Mouse (Mus musculus): ENCODE data around the gene Smg9. TPM values are rescaled to one million over a fixed set of nuclear protein-coding genes. Genes with fewer than 3 reads are reported as not detected.
A peak's percentile ranks its signal among the peaks of the same experiment; 100 is the strongest.

Gene Smg9
- polyA plus RNA-seq, 1 experiment = 89.3 TPM

DNA sequence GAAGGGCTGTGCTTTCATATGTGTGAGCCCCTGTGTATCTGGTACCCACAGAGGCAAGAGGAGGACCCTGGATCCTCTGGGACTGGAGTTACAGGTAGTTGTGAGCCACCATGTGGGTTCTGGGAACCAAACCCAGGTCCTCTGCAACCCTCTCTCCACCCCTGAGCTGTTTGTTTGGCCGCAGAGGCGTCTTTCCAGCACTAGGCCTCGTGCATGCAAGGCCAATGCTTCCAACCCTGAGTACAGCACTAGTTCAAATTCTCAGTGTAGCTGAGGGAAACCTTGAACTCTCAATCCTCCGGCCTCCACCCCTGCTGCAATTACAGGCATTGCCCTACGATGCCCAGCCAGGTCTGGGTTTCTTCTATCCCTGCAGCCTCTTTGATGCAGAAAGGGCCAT is 29.3 kb downstream of the Smg9 start:
- peak in 1 of 2 experiments; percentile 35 for DNase-seq
- H3K4me1 ChIP-seq (ENCODE audit: control insufficient read depth, insufficient read depth, low read length) = peaks cover 71% of the 10 kb centered on the region
- no peaks in the 10 kb centered on the region for H3K27me3 ChIP-seq (ENCODE audit: control insufficient read depth, insufficient read depth, low read length)
- H3K4me3 ChIP-seq (replicated peaks; ENCODE audit: insufficient read depth, low read depth, low read length) = no peak overlapping the region
- H3K27ac ChIP-seq (ENCODE audit: insufficient read depth, low read length) = peak overlapping the region; percentile 52; the same call in 1 of the 2 replicates
- TF ChIP-seq CTCF (IDR thresholded peaks at IDR 0.05; ENCODE audit: borderline replicate concordance, insufficient read depth, low read depth, low read length) = no peak
- no peak for TF ChIP-seq POLR2A (IDR thresholded peaks at IDR 0.05; ENCODE audit: borderline replicate concordance, insufficient read depth, low read length)
- WGBS = 78% methylated on average over 5 of the region's 5 CpGs

DNA sequence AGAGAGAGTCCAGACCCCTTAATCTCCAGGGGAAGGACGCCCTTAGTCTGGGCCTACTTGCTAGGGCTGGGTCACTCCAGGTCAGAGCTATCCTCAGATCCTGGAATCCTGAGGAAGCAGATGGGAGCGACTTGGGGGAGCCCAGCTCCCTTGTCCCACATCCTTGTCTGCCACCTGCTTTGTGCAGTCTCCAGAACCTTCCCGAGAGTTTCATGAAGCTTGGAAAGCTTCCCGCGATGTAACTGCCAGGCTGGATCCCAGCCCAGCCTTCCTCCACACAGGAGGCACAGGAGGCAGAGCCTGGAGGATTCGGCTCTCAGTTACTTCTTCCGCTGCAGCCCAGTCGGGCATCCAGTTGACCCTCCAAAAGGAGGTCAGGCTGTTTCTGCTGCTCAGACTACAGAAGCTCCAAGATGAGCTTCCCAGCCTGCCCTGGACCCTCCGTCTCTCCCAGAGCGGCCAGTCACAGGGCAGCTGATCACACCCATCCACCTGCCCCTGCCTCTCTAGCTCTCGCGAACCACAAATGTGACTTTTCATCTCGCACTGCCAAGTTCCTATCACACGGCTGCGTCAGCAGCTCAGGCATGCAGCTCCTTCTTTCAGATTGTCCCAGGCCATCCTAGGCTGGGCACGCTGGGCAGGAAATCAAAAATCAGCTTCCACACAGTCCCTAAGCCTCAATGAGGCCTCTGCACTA is 30.1 kb downstream of the Smg9 start:
- peak; percentile 96 to 99 for DNase-seq
- WGBS = 2% methylated on average over 16 of the region's 16 CpGs
- peaks cover 66% of the 10 kb centered on the region for H3K4me1 ChIP-seq (ENCODE audit: control insufficient read depth, insufficient read depth, low read length)
- no peak overlapping the region for H3K4me3 ChIP-seq (replicated peaks; ENCODE audit: insufficient read depth, low read depth, low read length)
- peak overlapping the region; percentile 79 for H3K27ac ChIP-seq (ENCODE audit: insufficient read depth, low read length)
- no peaks in the 10 kb centered on the region for H3K27me3 ChIP-seq (ENCODE audit: control insufficient read depth, insufficient read depth, low read length)
- TF ChIP-seq POLR2A (IDR thresholded peaks at IDR 0.05; ENCODE audit: borderline replicate concordance, insufficient read depth, low read length) = peak; percentile 24; the same call in 1 of the 2 replicates
- TF ChIP-seq CTCF (IDR thresholded peaks at IDR 0.05; ENCODE audit: borderline replicate concordance, insufficient read depth, low read depth, low read length) = no peak

DNA sequence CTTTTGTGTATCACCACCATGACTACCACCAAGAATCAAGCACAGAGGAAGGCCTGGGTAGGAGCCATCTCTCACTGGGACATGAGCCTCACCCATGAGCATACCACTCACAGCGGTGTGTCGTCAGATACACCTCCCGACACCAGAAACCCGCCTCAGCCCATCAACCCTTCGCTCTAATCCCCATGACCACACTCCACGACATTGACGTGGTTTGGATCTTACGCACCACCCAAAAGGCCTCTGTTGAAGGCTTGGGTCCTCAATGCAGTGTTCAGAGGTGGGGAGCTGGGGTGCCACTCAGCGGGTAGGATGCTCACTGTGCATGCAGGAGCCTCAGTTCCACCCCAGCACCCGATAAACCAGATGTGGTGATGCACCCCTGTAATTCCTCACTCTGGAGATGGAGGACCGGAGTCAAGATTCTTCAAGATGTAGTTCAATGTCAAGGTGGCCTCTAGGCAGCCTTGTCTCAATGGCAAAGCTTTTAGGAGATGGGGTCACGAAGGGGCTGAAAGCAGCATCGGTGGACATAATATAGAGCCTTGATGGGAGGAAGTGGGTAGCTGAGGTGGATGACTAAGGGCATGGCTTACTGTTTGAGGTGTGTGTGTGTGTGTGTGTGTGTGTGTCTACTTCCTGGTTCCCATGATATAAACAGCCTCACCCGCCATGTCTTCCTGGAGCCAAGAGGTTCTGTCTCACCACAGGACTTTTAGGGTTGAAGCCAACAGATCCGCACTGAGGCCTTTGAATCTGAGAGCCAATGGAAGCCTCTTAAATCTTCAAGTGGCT is 31.3 kb downstream of the Smg9 start:
- WGBS = 83% methylated on average over 15 of the region's 15 CpGs
- no peak overlapping the region for H3K4me3 ChIP-seq (replicated peaks; ENCODE audit: insufficient read depth, low read depth, low read length)
- peak overlapping the region; percentile 79 for H3K27ac ChIP-seq (ENCODE audit: insufficient read depth, low read length)
- H3K4me1 ChIP-seq (ENCODE audit: control insufficient read depth, insufficient read depth, low read length) = peaks cover 56% of the 10 kb centered on the region
- TF ChIP-seq CTCF (IDR thresholded peaks at IDR 0.05; ENCODE audit: borderline replicate concordance, insufficient read depth, low read depth, low read length) (no peak), POLR2A (IDR thresholded peaks at IDR 0.05; ENCODE audit: borderline replicate concordance, insufficient read depth, low read length) (no peak)
- DNase-seq = no peak
- no peaks in the 10 kb centered on the region for H3K27me3 ChIP-seq (ENCODE audit: control insufficient read depth, insufficient read depth, low read length)

DNA sequence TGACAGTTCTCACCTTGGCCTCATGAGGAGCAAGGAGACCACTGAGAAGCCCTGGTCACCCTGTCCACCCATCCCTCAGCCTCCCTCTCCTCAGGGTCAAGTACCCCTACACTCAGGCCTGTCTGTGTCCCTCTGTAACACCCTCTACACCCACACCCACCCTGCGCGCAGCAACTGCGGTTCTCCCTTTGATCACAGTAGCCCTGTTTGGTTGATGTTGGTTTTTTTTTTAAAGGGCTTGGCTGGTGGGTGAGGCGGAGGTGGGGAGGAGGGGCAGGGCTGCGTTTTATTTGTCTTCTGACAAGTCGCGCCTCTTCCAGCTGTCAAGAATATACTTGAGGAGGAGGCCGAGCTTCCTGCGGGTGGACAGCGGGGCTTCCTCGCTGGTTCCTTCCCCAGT is 32.3 kb downstream of the Smg9 start:
- Histone ChIP-seq H3K4me3 (replicated peaks; ENCODE audit: insufficient read depth, low read depth, low read length) (no peak overlapping the region), H3K4me1 (ENCODE audit: control insufficient read depth, insufficient read depth, low read length) (peaks cover 61% of the 10 kb centered on the region), H3K27ac (ENCODE audit: insufficient read depth, low read length) (peak overlapping the region; percentile 9; the same call in 1 of the 2 replicates), H3K27me3 (ENCODE audit: control insufficient read depth, insufficient read depth, low read length) (no peaks in the 10 kb centered on the region)
- DNase-seq = no peak
- TF ChIP-seq POLR2A (IDR thresholded peaks at IDR 0.05; ENCODE audit: borderline replicate concordance, insufficient read depth, low read length) (no peak), CTCF (IDR thresholded peaks at IDR 0.05; ENCODE audit: borderline replicate concordance, insufficient read depth, low read depth, low read length) (no peak)
- WGBS = 81% methylated on average over 11 of the region's 11 CpGs

DNA sequence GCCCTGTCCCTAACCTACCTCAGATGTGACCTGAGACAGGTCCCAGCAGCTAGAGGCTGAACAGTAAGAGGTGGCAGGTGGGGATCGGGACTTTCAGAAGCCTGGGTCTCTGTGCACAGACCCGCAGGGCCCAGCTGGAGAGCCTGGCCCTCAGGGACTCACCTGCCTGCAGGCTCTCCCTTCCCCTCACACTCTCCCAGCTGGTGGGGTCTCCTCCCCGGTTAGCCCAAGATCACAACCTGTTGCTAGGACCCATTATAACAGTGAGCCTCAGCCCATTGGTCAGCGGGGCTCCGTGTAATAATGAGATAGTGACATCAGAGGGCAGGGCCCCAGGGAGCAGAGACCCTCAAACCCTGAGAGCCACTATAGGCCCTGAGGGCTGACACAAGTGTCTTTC is 35.9 kb downstream of the Smg9 start:
- Histone ChIP-seq H3K27ac (ENCODE audit: insufficient read depth, low read length) (no peak overlapping the region), H3K27me3 (ENCODE audit: control insufficient read depth, insufficient read depth, low read length) (no peaks in the 10 kb centered on the region), H3K4me1 (ENCODE audit: control insufficient read depth, insufficient read depth, low read length) (peaks cover 60% of the 10 kb centered on the region), H3K4me3 (replicated peaks; ENCODE audit: insufficient read depth, low read depth, low read length) (no peak overlapping the region)
- DNase-seq = no peak
- no peak for TF ChIP-seq POLR2A (IDR thresholded peaks at IDR 0.05; ENCODE audit: borderline replicate concordance, insufficient read depth, low read length)
- TF ChIP-seq CTCF (IDR thresholded peaks at IDR 0.05; ENCODE audit: borderline replicate concordance, insufficient read depth, low read depth, low read length) = no peak
- WGBS = 84% methylated on average over 5 of the region's 5 CpGs

DNA sequence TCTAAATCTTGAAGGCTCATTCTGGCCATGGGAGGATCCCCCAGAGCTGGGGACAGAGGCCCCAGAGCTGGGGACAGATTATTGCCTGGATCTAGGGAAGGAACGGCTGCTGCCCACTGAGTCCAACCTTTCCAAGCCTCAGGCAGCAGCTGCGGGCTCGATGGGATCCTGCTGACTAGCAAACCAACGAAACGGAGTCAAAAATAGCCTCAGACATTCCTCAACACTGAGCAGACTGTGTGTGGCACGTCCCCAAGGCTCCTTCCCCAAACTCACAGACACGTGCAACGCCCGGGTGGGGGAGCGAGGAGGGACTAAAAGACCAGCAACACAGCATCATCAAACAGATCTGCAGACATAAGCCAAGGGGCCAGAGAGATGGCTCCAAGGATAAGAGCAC is 38.6 kb downstream of the Smg9 start:
- H3K27ac ChIP-seq (ENCODE audit: insufficient read depth, low read length) = peak overlapping the region; percentile 8
- TF ChIP-seq CTCF (IDR thresholded peaks at IDR 0.05; ENCODE audit: borderline replicate concordance, insufficient read depth, low read depth, low read length) = no peak
- TF ChIP-seq POLR2A (IDR thresholded peaks at IDR 0.05; ENCODE audit: borderline replicate concordance, insufficient read depth, low read length) = no peak
- peaks cover 33% of the 10 kb centered on the region for H3K4me1 ChIP-seq (ENCODE audit: control insufficient read depth, insufficient read depth, low read length)
- H3K27me3 ChIP-seq (ENCODE audit: control insufficient read depth, insufficient read depth, low read length) = no peaks in the 10 kb centered on the region
- H3K4me3 ChIP-seq (replicated peaks; ENCODE audit: insufficient read depth, low read depth, low read length) = no peak overlapping the region
- WGBS = 12% methylated on average over 10 of the region's 10 CpGs
- DNase-seq = peak; percentile 58 to 66

DNA sequence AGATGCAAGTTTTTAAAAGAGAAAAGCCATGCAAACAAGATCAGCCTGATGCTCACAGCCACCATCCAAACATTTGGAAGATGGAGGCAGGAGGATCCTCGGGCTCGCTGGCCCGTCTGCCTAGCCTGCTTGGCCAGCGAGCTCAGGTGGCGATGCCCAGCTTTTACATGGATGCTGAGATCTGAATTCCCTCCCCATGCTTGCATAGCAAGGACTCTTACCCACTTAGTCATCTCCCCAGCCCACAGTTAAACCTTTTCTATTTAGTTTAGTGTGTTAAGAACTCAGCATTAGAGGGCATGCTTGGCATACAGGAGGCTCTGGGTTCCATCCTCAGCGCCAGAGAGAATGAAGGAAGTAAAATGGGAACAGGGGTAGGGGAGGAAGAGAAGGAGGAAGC is 39.8 kb downstream of the Smg9 start:
- DNase-seq = no peak
- Histone ChIP-seq H3K27me3 (ENCODE audit: control insufficient read depth, insufficient read depth, low read length) (no peaks in the 10 kb centered on the region), H3K4me3 (replicated peaks; ENCODE audit: insufficient read depth, low read depth, low read length) (no peak overlapping the region), H3K27ac (ENCODE audit: insufficient read depth, low read length) (no peak overlapping the region), H3K4me1 (ENCODE audit: control insufficient read depth, insufficient read depth, low read length) (peaks cover 27% of the 10 kb centered on the region)
- 77% methylated on average over 6 of the region's 6 CpGs for WGBS
- TF ChIP-seq POLR2A (IDR thresholded peaks at IDR 0.05; ENCODE audit: borderline replicate concordance, insufficient read depth, low read length) (no peak), CTCF (IDR thresholded peaks at IDR 0.05; ENCODE audit: borderline replicate concordance, insufficient read depth, low read depth, low read length) (no peak)

Data from cerebellum, adult 2 months (tissue).